Mouse (Mus musculus): ENCODE data around the gene Arpin.

Gene Arpin

GRCm38 (mm10) chr7:79934862-79935510 is at the start of gene Arpin:
Gene Arpin (minus strand): TSS chr7:79935359.
- peak; percentile 86 for DNase-seq

GRCm38 (mm10) chr7:79975316-79975715 is 40.2 kb upstream of the Arpin start:
- no peak for DNase-seq

- no peak for DNase-seq
Measured at GRCm38 (mm10) chr7:79972195-79972594, 37.0 kb upstream of the Arpin start.

- no peak for DNase-seq
Measured at GRCm38 (mm10) chr7:79970336-79970735, 35.2 kb upstream of the Arpin start.

- no peak for DNase-seq
Measured at GRCm38 (mm10) chr7:79968326-79968725, 33.2 kb upstream of the Arpin start.

- no peak for DNase-seq
Measured at GRCm38 (mm10) chr7:79961600-79961999, 26.4 kb upstream of the Arpin start.

- DNase-seq, result no peak
Measured at GRCm38 (mm10) chr7:79956131-79956530, 21.0 kb upstream of the Arpin start.

DNA sequence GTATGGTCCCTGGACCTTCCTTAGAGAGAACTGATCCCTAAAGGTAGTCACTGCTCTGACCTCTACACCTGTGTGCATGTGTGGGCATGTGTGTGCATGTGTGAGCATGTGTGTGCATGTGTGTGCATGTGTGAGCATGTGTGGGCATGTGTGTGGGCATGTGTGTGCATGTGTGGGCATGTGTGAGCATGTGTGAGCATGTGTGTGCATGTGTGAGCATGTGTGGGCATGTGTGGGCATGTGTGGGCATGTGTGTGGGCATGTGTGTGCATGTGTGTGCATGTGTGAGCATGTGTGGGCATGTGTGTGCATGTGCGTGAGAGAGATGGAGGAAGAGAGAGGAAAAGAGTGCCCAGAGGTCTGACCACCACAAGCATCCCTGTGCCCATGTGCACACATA is 19.7 kb upstream of the Arpin start:
- DNase-seq, result no peak

- no peak for DNase-seq
Measured at GRCm38 (mm10) chr7:79951038-79951437, 15.9 kb upstream of the Arpin start.

GRCm38 (mm10) chr7:79950236-79950635 is 15.1 kb upstream of the Arpin start:
- peak; percentile 63 for DNase-seq

- peak; percentile 78 for DNase-seq
Measured at GRCm38 (mm10) chr7:79935511-79936205, 499 bp upstream of the Arpin start.

GRCm38 (mm10) chr7:79934461-79934860 is 698 bp downstream of the Arpin start:
- DNase-seq, result peak; percentile 11

GRCm38 (mm10) chr7:79928516-79929052 is 6.6 kb downstream of the Arpin start:
- no peak for DNase-seq

DNA sequence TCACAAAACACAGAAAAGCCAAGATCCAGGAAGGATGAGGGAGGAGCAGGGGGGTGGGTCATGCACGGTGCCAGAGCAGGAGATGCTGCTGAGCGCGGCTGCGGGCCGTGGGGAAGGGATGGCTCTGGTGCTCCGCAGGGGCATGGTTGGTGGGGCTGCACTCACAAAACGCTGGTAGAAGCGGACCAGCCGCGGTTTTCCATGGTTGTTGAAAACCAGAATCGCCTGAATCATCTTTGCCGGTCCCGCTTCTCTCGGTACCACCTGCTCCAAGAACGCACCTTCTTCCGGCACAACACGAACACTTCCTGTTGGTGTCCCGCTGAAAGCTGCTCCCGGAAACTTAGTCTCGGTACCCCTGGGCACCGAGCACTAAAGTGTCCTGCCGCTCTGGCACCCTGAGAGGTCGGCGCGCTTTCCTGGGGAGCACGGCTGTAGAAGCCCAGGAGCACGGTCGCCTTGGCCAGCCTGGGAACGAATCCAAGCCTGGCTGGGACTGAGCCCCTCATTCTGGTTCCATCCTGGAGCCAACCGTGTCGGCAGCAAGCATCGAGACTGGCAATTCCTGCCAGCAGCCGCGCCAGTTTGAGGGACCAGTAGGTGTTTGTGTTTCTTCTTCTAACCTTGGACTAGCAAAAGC is 14.7 kb downstream of the Arpin start, which contains the start of gene Ap3s2:
TSS of gene Ap3s2 (minus strand) at position 306 of the 640 bp plus-strand sequence.
- peak; percentile 91 for DNase-seq

DNA sequence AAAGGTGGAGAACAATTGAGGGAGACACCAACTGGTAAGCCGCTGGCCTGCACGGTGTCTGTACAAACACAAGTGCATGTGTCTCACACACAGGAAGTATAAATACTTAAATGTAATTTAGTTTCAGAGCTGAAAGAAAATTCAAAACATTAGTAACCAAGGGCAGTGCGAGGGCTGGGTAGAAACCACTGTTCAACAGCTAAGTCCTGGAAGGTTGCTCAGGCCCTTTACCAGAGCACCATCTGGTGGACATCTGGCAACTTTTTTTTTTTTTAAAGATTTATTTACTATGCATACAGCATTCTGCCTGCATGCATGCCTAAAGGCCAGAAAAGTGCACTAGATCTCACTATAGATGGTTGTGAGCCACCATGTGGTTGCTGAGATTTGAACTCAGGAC is 20.6 kb downstream of the Arpin start:
- DNase-seq, result peak; percentile 50

DNA sequence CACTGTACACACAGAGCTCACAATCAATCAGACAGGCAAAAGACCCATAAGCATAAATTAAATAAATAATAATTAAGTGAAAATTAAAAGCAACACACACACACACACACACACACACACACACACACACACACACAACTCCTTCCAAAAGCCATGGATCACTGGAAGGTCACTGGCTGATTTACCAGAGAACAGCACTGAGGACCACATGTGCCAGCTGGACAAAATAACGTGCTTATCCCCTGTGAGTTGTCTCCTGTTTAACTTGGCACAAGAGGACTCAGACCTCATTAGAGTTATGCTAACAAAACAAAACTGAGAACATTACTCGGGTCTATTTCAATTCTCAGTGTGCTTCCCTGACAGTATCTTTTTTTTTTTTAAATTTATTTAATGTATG is 27.8 kb downstream of the Arpin start:
- no peak for DNase-seq

DNA sequence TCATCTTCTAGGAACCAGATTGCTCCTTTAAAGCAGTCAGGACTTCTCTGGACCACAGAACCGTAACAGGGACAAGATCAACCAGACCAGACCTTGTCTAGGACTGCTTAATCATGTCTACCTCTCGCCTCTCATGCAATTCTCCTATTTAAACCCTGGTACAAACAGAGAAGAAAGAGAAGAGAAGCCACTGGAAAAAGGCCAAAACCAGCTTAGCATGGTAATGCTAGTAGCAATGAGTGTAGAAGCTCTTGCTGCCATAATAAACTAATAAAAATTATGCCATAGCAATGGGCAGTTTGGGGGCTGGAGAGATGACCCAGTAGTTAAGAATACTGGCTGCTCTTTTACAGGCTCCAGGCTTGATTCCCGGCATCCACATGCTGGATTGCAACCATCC is 28.2 kb downstream of the Arpin start:
- no peak for DNase-seq

DNA sequence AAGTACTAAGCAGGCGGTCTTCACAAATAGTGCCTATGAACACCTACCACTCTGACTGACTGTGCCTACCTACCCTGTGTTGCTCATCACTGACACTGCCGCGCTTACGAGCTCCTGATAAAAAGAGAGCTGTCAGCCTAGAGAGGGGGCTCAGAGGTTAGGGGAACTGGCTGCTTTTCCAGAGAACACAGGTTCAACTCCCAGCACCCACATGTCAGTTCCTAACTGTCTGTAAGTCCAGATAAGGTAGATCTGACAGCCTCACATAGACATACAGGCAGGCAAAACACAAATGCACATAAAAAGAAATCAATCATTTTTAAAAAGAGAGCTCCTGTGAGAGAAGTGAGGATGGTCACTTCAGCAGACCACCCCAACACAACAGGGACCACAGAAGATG is 30.0 kb downstream of the Arpin start:
- DNase-seq, result no peak

DNA sequence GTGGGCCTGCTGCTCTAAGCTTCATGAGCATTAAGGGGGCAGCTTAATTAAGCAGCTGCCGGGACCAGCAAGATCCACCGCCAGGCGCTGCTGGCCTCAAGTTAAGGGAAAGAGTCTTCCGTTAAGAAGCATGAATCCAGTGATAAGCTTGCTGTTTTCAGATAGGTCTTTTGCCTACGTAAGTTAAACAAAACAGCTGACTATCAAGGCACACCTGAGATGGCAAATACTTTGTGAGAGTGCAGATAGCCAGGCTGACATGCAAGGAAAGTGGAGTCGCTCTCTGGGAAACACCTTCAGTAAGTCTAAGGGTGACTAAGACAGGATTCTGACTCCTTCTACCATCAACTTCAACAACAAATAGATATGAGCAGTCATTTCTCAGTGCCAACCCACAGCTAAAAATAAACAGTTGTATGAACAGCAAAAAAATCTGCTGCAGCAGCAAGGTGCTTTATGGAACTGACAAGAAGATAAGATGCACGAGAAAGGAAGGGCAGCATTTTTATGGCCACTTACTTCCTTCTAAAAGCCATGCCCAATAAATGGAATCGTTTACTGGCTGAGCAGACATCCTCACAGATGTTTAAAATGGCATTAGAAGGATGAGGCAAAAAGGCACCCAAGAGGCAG is 31.9 kb downstream of the Arpin start:
- no peak for DNase-seq

GRCm38 (mm10) chr7:79900753-79901152 is 34.4 kb downstream of the Arpin start:
- no peak for DNase-seq

DNA sequence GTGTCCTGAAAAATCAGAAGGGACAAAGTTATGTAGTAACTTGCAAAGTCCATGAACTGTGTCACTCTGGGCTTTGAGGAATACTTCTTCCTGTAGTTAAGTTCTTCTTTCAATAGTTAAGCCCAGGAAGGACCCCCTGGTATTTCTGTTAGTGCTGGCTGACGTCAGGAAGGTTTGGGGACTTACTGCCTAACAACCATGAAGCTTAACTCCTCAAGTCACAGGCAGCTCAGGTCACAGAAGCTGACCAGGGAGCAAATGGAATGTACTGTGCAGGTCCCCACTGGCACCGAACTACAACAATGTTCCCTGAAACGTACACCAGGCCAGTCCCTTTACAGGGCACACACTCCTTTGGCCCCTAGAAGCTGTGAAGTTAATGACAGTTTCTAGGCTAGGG is 39.9 kb downstream of the Arpin start:
- no peak for DNase-seq

GRCm38 (mm10) chr7:79894790-79895189 is 40.4 kb downstream of the Arpin start:
- no peak for DNase-seq

All from lung, postnatal 36 days (tissue).